Mouse (Mus musculus) heart, adult 2 months (tissue): ENCODE measurements at regions not wholly inside any gene's neighbourhood (a gene's known extent, or its start where the extent isn't known, plus 50 kb on each side); places are given as distances from the start of the nearest gene placed in this dataset.

Experiments
- DNase-seq, 2 experiments: peaks; one replicate each; pipeline ENCODE4 v3.0.0; 2021
- H3K27ac ChIP-seq: fragments of 200-600 bp; 2 replicates; pipeline ENCODE4 v1.8.1; 2022
- H3K27me3 ChIP-seq: fragments of 200-500 bp; 2 replicates; pipeline ENCODE4 v1.6.1; 2012; ENCODE audit warnings: mild to moderate bottlenecking, low read length, inconsistent platforms, mixed read lengths; ENCODE audit not compliant: control insufficient read depth, insufficient read depth
- H3K36me3 ChIP-seq: fragments of 200-500 bp; 2 replicates; pipeline ENCODE4 v1.6.1; 2012; ENCODE audit warnings: low read length, inconsistent platforms; ENCODE audit not compliant: control insufficient read depth, insufficient read depth
- H3K4me1 ChIP-seq: fragments of 200-500 bp; 2 replicates; pipeline ENCODE4 v1.6.1; 2011; ENCODE audit warnings: low read length; ENCODE audit not compliant: control insufficient read depth, insufficient read depth
- H3K4me3 ChIP-seq: fragments of 200-600 bp; 2 replicates; pipeline ENCODE4 v1.8.1; 2022
- H3K79me2 ChIP-seq: fragments of 200-500 bp; replicated peaks from 2 replicates; pipeline ENCODE4 v1.6.1; 2012; ENCODE audit warnings: mild to moderate bottlenecking, inconsistent platforms, low read length, moderate library complexity, mixed read lengths; ENCODE audit not compliant: control insufficient read depth, insufficient read depth
- H3K9ac ChIP-seq: fragments of 200-500 bp; 2 replicates; pipeline ENCODE4 v1.6.1; 2012; ENCODE audit warnings: low read depth, mild to moderate bottlenecking, control low read depth, inconsistent platforms, low read length, mixed read lengths
- CTCF ChIP-seq: fragments of 200-600 bp; IDR thresholded peaks from 2 replicates; pipeline ENCODE4 v1.8.1; 2022; ENCODE audit warnings: antibody characterized with exemption, mild to moderate bottlenecking, moderate library complexity
- EP300 ChIP-seq: fragments of 200-500 bp; IDR thresholded peaks from 2 replicates; pipeline ENCODE4 v1.6.1; 2011; ENCODE audit warnings: low read depth, low read length, control low read depth; ENCODE audit not compliant: insufficient read depth
- POLR2A ChIP-seq: fragments of 200-500 bp; IDR thresholded peaks from 2 replicates; pipeline ENCODE4 v1.6.1; 2011; ENCODE audit warnings: mild to moderate bottlenecking, low read depth, low read length, control low read depth; ENCODE audit not compliant: insufficient read depth
- WGBS: fragments of 180-500 bp; shearing (Covaris S2); methylation state at CpG from one replicate; pipeline ENCODE4 v1.1.7; 2018; 5-methylcytosine and 5-hydroxymethylcytosine counted together
- intact Hi-C: fragments of 180-260 bp; cut with DNase I; formaldehyde crosslinking; loops from one replicate; pipeline ENCODE4 v1.15.1; 2025

- H3K27me3 ChIP-seq: no peaks in the 10 kb centered on the region
- TF ChIP-seq CTCF (no peak), POLR2A (no peak)
- 57% methylated on average over 7 of the region's 7 CpGs for WGBS
Observed at GRCm38 (mm10) chr5:75840421-75840820, 137.8 kb downstream of the Kdr start.

GRCm38 (mm10) chr5:75835556-75835961, 142.7 kb downstream of the Kdr start:
- 31% methylated on average over 20 of the region's 20 CpGs for WGBS
- Histone ChIP-seq H3K4me1 (peaks cover 13% of the 10 kb centered on the region), H3K27me3 (no peaks in the 10 kb centered on the region), H3K9ac (no peak overlapping the region), H3K4me3 (peak overlapping the region; percentile 29), H3K27ac (peak overlapping the region; percentile 87), H3K36me3 (no peaks in the 10 kb centered on the region), H3K79me2 (no peaks in the 10 kb centered on the region)
- TF ChIP-seq POLR2A (no peak), EP300 (peak; percentile 89), CTCF (no peak)
- peak; percentile 72 to 81 for DNase-seq
- intact Hi-C loops: loop anchor here (1.0 to 5.0 kb wide), 2 partner anchors 21 to 258 kb away; no protein-coding TSS in a partner anchor

More at GRCm38 (mm10) chr5:75840421-75840820, 137.8 kb downstream of the Kdr start:
- H3K36me3 ChIP-seq: no peaks in the 10 kb centered on the region
- intact Hi-C loops: no loop called here
- no peak overlapping the region for H3K27ac ChIP-seq
- no peaks in the 10 kb centered on the region for H3K79me2 ChIP-seq
- H3K9ac ChIP-seq: no peak overlapping the region
- DNase-seq: no peak
- no peak overlapping the region for H3K4me3 ChIP-seq
- H3K4me1 ChIP-seq: peaks cover 6% of the 10 kb centered on the region

GRCm38 (mm10) chr5:75834766-75835555, 143.3 kb downstream of the Kdr start:
- Histone ChIP-seq H3K27ac (peak overlapping the region; percentile 87), H3K9ac (no peak overlapping the region), H3K79me2 (no peaks in the 10 kb centered on the region), H3K4me3 (peak overlapping the region; percentile 29), H3K36me3 (no peaks in the 10 kb centered on the region), H3K27me3 (no peaks in the 10 kb centered on the region), H3K4me1 (peaks cover 14% of the 10 kb centered on the region)
- intact Hi-C loops: loop anchor here (1.0 to 5.0 kb wide), 3 partner anchors 21 to 258 kb away; no protein-coding TSS in a partner anchor
- DNase-seq: peak; percentile 34 to 57
- 32% methylated on average over 17 of the region's 17 CpGs for WGBS
- peak; percentile 30; the same call in 1 of the 2 replicates for TF ChIP-seq POLR2A
- TF ChIP-seq EP300: no peak

- Histone ChIP-seq H3K4me1 (peaks cover 14% of the 10 kb centered on the region), H3K4me3 (no peak overlapping the region), H3K36me3 (no peaks in the 10 kb centered on the region; the same call in 1 of the 2 replicates), H3K27ac (no peak overlapping the region), H3K27me3 (no peaks in the 10 kb centered on the region), H3K9ac (no peak overlapping the region), H3K79me2 (no peaks in the 10 kb centered on the region)
- intact Hi-C loops: loop anchor here (5.0 kb wide), 1 partner anchor 240 kb away; no protein-coding TSS in a partner anchor
- TF ChIP-seq POLR2A: no peak
- no peak for TF ChIP-seq EP300
- no peak for DNase-seq
- WGBS: 85% methylated on average over 5 of the region's 5 CpGs
Observed at GRCm38 (mm10) chr5:75832341-75832740, 145.9 kb downstream of the Kdr start.

- no peak overlapping the region for H3K9ac ChIP-seq
- no peak overlapping the region for H3K4me3 ChIP-seq
- no peak overlapping the region for H3K27ac ChIP-seq
- no peaks in the 10 kb centered on the region for H3K79me2 ChIP-seq
- peaks cover 18% of the 10 kb centered on the region for H3K4me1 ChIP-seq
- TF ChIP-seq POLR2A: no peak
- no peak for TF ChIP-seq CTCF
- TF ChIP-seq EP300: no peak
- H3K36me3 ChIP-seq: no peaks in the 10 kb centered on the region; the same call in 1 of the 2 replicates
- WGBS: 40% methylated on average over 6 of the region's 6 CpGs
- no peaks in the 10 kb centered on the region for H3K27me3 ChIP-seq
- no peak for DNase-seq
- intact Hi-C loops: loop anchor here (5.0 kb wide), 1 partner anchor 238 kb away; no protein-coding TSS in a partner anchor
Observed at GRCm38 (mm10) chr5:75829850-75830625, 148.2 kb downstream of the Kdr start.

GRCm38 (mm10) chr5:75828332-75828731, 149.9 kb downstream of the Kdr start:
- Histone ChIP-seq H3K36me3 (no peaks in the 10 kb centered on the region; the same call in 1 of the 2 replicates), H3K4me3 (no peak overlapping the region), H3K27me3 (no peaks in the 10 kb centered on the region), H3K79me2 (no peaks in the 10 kb centered on the region), H3K9ac (no peak overlapping the region), H3K4me1 (peaks cover 11% of the 10 kb centered on the region), H3K27ac (no peak overlapping the region)
- TF ChIP-seq EP300 (no peak), CTCF (no peak), POLR2A (no peak)
- WGBS: 85% methylated on average over 5 of the region's 5 CpGs
- intact Hi-C loops: no loop called here
- DNase-seq: no peak
